Mouse (Mus musculus): ENCODE data around the gene Ly6g6c. TPM values are rescaled to one million over a fixed set of nuclear protein-coding genes. Genes with fewer than 3 reads are reported as not detected.
"Not testable (repeated sequence)": the region's sequence is repeated elsewhere in the genome, so short reads cannot be mapped to it uniquely, and the experiment has no call there.

Gene Ly6g6c
- polyA plus RNA-seq, 1 experiment from 2014 or later: 0.39 TPM

DNA sequence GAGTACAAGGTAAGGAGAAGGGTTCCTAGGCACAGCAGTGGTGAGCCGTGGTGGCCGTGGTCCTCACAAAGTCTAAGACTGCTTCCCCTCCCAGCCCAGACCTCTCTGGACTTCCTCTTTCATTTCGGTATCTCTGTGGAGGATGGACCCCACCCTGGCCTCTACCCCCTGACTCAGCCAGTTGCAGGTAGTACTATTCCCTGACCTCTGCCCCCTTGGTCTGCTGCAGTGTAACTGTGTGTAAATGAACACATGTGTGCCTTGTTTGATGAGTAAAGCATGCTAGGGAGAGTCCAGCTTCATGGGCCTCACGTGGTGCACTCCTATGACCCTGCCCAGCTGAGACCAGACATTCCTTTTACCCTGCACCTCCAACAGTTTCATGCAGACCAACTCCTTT lies 41.4 kb upstream of the Ly6g6c start:
- 63% methylated on average over 4 of the region's 4 CpGs for WGBS

GRCm38 (mm10) chr17:35024261-35024660 lies 40.9 kb upstream of the Ly6g6c start:
- H3K36me3 ChIP-seq: no peaks in the 10 kb centered on the region
- no peak overlapping the region for H3K4me2 ChIP-seq
- no peak overlapping the region for H3K9ac ChIP-seq
- no peak overlapping the region for H3K4me3 ChIP-seq
- H3K27me3 ChIP-seq: no peaks in the 10 kb centered on the region
- ATAC-seq (ENCODE audit: borderline replicate concordance, extremely low read depth, low FRiP score, low TSS enrichment): no peak
- peaks cover 33% of the 10 kb centered on the region for H3K4me1 ChIP-seq
- H3K9me3 ChIP-seq: no peaks in the 10 kb centered on the region
- H3K27ac ChIP-seq: no peak overlapping the region
- WGBS: 53% methylated on average over 12 of the region's 13 CpGs

More for the DNA sequence above, 41.4 kb upstream of the Ly6g6c start:
- no peak overlapping the region for H3K27ac ChIP-seq
- no peak for ATAC-seq (ENCODE audit: borderline replicate concordance, extremely low read depth, low FRiP score, low TSS enrichment)
- H3K4me1 ChIP-seq: peaks cover 33% of the 10 kb centered on the region
- H3K4me3 ChIP-seq: no peak overlapping the region
- H3K27me3 ChIP-seq: no peaks in the 10 kb centered on the region
- H3K9me3 ChIP-seq: no peaks in the 10 kb centered on the region
- H3K9ac ChIP-seq: no peak overlapping the region
- no peak overlapping the region for H3K4me2 ChIP-seq
- H3K36me3 ChIP-seq: no peaks in the 10 kb centered on the region

DNA sequence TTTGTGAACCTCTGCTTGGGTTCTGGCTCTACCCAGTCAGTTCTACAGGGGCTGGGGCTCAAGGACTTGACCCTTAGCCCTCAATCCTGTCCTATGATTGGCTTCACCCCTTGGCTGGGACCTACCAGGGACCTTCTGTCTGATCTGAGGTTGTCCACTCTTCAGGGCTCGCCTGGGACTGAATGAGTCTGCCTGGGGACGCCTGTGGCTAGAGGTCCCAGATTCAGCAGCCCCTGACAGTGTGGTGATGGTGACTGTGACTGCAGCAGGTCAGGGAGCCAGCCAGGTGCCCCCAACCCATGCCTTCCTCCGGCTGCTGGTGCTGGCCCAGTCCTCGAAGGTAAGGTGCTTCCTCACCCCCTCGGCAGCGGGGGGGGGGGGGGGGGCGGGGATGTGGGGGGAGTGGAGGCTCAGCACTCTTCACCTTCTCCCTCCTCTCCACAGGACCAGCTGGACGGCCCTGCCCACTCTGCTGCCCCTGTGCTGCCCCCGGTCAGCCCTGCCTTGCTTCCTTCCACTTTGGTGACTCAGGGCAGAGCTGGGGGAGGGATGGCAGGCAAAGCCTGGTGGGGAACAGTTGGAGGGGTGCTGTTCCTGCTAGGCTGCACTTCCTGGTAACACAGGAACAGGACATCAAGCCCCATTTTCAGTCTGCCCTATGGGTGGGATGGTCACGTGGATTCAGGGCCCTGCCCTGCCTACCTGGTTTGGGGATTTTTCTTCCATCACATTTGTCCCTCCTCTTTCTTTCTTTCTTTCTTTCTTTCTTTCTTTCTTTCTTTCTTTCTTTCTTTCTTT lies 40.3 kb upstream of the Ly6g6c start:
- H3K36me3 ChIP-seq: no peaks in the 10 kb centered on the region
- H3K9ac ChIP-seq: no peak overlapping the region
- no peak for ATAC-seq (ENCODE audit: borderline replicate concordance, extremely low read depth, low FRiP score, low TSS enrichment)
- peaks cover 35% of the 10 kb centered on the region for H3K4me1 ChIP-seq
- no peaks in the 10 kb centered on the region for H3K27me3 ChIP-seq
- 45% methylated on average over 6 of the region's 10 CpGs for WGBS
- H3K4me3 ChIP-seq: no peak overlapping the region
- H3K9me3 ChIP-seq: no peaks in the 10 kb centered on the region
- no peak overlapping the region for H3K27ac ChIP-seq
- no peak overlapping the region for H3K4me2 ChIP-seq

- H3K4me1 ChIP-seq: peaks cover 36% of the 10 kb centered on the region
- no peaks in the 10 kb centered on the region for H3K36me3 ChIP-seq
- no peak overlapping the region for H3K4me2 ChIP-seq
- H3K9me3 ChIP-seq: no peaks in the 10 kb centered on the region
- 72% methylated on average over 5 of the region's 5 CpGs for WGBS
- no peak overlapping the region for H3K4me3 ChIP-seq
- ATAC-seq (ENCODE audit: borderline replicate concordance, extremely low read depth, low FRiP score, low TSS enrichment): no peak
- 0 out of 2 replicates have a peak overlapping the region, but pooled peaks have one; percentile 4 for H3K9ac ChIP-seq
- no peaks in the 10 kb centered on the region for H3K27me3 ChIP-seq
- H3K27ac ChIP-seq: no peak overlapping the region; the same call in 1 of the 2 replicates
Observed at GRCm38 (mm10) chr17:35026206-35026605, 39.0 kb upstream of the Ly6g6c start.

DNA sequence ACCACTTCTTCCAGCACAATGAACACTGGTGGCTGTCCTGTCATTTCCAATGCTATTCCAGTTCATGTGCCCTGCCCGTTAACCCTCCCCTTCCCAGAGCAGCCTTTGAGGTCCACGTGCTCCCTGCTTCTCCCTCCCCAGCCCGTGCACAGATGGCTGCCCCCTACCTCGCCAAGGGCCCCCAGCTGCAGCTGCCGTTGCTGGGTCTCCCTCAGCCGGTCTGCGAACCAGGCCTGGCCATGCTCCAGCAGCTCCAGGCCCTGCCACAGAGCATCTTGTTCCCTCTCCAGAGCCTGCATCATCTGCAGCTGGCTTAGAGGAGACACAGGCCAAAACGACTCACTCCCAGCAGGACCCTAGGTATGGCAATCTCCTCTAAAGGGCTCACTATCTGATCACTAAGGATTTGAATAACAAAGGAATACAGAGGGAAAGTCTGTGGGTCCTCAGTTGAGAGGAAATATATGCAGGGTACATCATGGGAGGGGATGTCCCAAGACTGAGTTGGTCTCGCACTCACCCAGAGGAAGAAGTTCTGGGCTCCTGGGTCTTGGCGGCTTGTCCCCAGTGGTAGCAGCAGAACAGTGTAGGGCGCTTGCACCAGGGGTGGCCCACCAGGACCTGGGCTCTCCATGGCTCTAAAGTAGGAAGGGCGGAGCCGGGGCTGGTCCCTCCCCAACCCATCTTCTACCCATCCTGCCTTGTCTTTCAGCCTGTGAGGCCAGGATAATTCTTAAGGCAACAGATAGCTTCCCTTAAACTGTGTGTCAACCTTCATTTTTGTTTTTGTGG lies 37.7 kb upstream of the Ly6g6c start, which contains the start of gene Sapcd1:
TSS of gene Sapcd1 (minus strand) at position 740 of the 792 bp plus-strand sequence.
- Histone ChIP-seq H3K27ac (no peak within 1 kb of the TSS), H3K27me3 (no peaks in the 10 kb centered on the region), H3K9ac (no peak within 1 kb of the TSS), H3K4me1 (peaks cover 27% of the 10 kb centered on the region), H3K4me2 (peak within 1 kb of the TSS; percentile 38), H3K4me3 (0 out of 2 replicates have a peak within 1 kb of the TSS, but pooled peaks have one; percentile 14), H3K36me3 (no peaks in the 10 kb centered on the region), H3K9me3 (no peaks in the 10 kb centered on the region)
- 36% methylated on average over 13 of the region's 13 CpGs for WGBS
- ATAC-seq (ENCODE audit: borderline replicate concordance, extremely low read depth, low FRiP score, low TSS enrichment): peak; percentile 66; the same call in 1 of the 2 replicates

- no peak for ATAC-seq (ENCODE audit: borderline replicate concordance, extremely low read depth, low FRiP score, low TSS enrichment)
- H3K9ac ChIP-seq: no peak overlapping the region
- 75% methylated on average over 2 of the region's 2 CpGs for WGBS
Observed at GRCm38 (mm10) chr17:35028315-35028714, 36.9 kb upstream of the Ly6g6c start.

DNA sequence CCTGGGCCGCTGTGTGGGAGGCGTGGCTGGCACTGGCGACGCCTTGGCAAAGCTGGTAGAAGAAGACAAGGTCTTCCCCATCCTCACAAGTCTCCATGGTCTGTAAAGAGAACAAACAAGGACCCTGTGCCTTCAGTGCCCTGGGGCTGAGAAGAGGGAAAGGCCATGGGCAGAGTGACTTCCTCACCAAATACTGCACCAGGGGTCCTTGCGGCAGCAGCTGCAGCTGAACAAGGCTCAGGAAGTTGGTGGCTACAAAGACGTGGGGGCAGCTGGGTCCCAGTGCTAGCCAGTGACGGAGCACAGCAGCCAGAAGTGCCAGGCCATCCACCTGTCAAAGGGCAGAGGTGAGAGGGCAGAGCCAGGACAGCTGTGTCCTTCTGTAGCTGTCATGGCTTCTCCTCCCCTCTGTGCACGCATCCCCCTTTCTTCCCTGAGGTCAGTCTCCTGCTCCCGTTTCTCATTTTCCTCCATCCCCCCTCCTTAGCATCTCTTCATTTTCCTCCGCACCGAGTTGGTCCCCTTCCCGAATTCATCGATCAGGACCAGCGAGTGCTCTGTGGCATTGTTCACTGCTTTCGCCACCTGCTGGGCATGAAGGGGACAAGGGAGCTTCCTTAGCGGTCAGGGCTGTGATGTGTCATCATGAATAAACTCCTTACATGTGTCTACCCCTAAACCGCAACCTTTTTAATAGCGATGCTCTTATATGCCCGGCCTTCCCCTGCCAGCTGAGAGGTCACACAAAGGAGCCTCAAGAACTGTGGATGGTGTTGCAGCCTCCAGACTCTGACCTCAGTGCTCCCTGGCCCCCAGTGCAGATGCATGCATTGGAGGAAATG lies 35.3 kb upstream of the Ly6g6c start:
- 38% methylated on average over 19 of the region's 19 CpGs for WGBS
- no peaks in the 10 kb centered on the region for H3K9me3 ChIP-seq
- H3K27me3 ChIP-seq: no peaks in the 10 kb centered on the region
- no peak overlapping the region for H3K9ac ChIP-seq
- no peaks in the 10 kb centered on the region for H3K36me3 ChIP-seq
- H3K4me3 ChIP-seq: no peak overlapping the region
- H3K4me2 ChIP-seq: 0 out of 2 replicates have a peak overlapping the region, but pooled peaks have one; percentile 10
- peaks cover 27% of the 10 kb centered on the region for H3K4me1 ChIP-seq
- H3K27ac ChIP-seq: no peak overlapping the region
- no peak for ATAC-seq (ENCODE audit: borderline replicate concordance, extremely low read depth, low FRiP score, low TSS enrichment)

More at GRCm38 (mm10) chr17:35028315-35028714, 36.9 kb upstream of the Ly6g6c start:
- Histone ChIP-seq H3K4me2 (no peak overlapping the region), H3K27ac (no peak overlapping the region), H3K9me3 (no peaks in the 10 kb centered on the region), H3K36me3 (no peaks in the 10 kb centered on the region), H3K4me3 (no peak overlapping the region), H3K4me1 (peaks cover 27% of the 10 kb centered on the region), H3K27me3 (no peaks in the 10 kb centered on the region)

DNA sequence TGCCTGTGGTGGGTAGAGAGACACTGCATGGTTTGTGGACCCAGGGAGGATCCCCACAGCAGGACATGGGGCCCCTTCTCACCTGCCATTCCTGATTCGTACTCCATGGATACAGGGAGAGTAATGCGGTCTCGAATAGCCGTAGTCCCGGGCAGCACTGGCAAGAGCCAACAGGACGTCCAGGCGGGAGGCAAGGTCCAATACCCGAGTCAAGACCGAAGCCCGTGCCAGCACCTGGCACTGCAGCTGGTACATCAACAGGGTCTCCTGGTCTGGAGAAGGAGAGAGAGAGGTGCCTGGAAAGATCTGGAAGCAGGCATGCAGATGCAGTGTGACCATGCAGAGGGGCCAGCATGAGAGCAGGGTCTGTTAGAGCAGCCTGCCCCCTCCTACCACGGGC lies 33.9 kb upstream of the Ly6g6c start:
- H3K4me2 ChIP-seq: no peak overlapping the region
- no peak overlapping the region for H3K27ac ChIP-seq
- no peak for ATAC-seq (ENCODE audit: borderline replicate concordance, extremely low read depth, low FRiP score, low TSS enrichment)
- no peaks in the 10 kb centered on the region for H3K27me3 ChIP-seq
- no peaks in the 10 kb centered on the region for H3K9me3 ChIP-seq
- peaks cover 16% of the 10 kb centered on the region for H3K4me1 ChIP-seq
- no peak overlapping the region for H3K4me3 ChIP-seq
- no peaks in the 10 kb centered on the region for H3K36me3 ChIP-seq
- WGBS: 87% methylated on average over 11 of the region's 11 CpGs
- no peak overlapping the region for H3K9ac ChIP-seq

- no peaks in the 10 kb centered on the region for H3K9me3 ChIP-seq
- H3K27me3 ChIP-seq: no peaks in the 10 kb centered on the region
- peaks cover 11% of the 10 kb centered on the region for H3K4me1 ChIP-seq
- H3K4me2 ChIP-seq: no peak overlapping the region
- no peak overlapping the region for H3K9ac ChIP-seq
- no peak overlapping the region for H3K27ac ChIP-seq
- ATAC-seq (ENCODE audit: borderline replicate concordance, extremely low read depth, low FRiP score, low TSS enrichment): no peak
- no peaks in the 10 kb centered on the region for H3K36me3 ChIP-seq
- 77% methylated on average over 7 of the region's 7 CpGs for WGBS
- H3K4me3 ChIP-seq: no peak overlapping the region
Observed at GRCm38 (mm10) chr17:35031880-35032279, 33.3 kb upstream of the Ly6g6c start.

DNA sequence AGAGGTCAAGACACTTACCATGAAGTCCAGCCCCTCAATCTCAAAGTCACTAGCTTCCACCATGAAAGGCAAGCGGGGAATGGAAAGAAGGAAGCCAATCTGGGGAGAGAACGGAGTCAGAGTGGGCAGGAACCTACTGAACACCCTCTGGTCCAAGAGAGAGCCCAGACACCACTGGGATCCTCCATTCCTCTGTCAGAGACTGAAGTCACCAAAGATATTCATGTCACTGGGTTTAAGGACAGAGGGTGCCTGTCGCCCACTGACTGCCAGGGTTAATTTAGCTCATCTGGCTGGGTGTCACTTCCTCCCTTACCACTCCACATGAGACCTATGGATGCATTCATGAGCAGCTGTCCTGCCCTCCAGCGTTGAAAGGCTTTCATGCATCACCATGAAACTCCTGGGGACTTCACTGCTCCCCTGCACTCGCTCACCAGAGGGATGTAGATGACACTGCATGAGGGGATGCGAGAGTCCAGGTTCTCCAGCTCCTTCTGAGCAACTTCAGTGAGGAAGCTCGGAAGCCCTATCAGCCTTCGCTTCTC lies 32.8 kb upstream of the Ly6g6c start:
- Histone ChIP-seq H3K27me3 (no peaks in the 10 kb centered on the region), H3K9ac (no peak overlapping the region), H3K9me3 (no peaks in the 10 kb centered on the region), H3K4me2 (no peak overlapping the region), H3K4me3 (no peak overlapping the region), H3K27ac (no peak overlapping the region), H3K4me1 (peaks cover 8% of the 10 kb centered on the region), H3K36me3 (no peaks in the 10 kb centered on the region)
- 66% methylated on average over 8 of the region's 8 CpGs for WGBS
- ATAC-seq (ENCODE audit: borderline replicate concordance, extremely low read depth, low FRiP score, low TSS enrichment): no peak

DNA sequence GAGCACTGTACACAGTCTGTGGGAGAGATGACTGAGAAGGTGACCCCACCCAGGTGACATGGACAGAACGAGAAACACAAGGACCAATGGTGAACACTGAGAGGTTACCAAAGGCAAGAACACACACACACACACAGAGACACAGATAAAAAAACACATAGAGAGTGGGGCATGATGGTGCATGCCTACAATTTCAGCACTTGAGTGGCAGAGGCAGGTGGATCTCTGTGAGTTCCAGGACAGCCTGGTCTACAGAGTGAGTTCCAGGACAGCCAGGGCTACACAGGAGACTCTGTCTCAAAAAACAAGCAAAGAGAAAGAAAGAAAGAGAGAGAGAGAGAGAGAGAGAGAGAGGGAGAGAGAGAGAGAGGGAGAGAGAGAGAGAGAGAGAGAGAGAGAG lies 31.5 kb upstream of the Ly6g6c start:
- H3K4me1 ChIP-seq; H3K4me3 ChIP-seq; H3K36me3 ChIP-seq; H3K9me3 ChIP-seq; H3K4me2 ChIP-seq; ATAC-seq (ENCODE audit: borderline replicate concordance, extremely low read depth, low FRiP score, low TSS enrichment); H3K27ac ChIP-seq; H3K27me3 ChIP-seq; H3K9ac ChIP-seq: not testable (repeated sequence)
- WGBS: 61% methylated on average over 1 of the region's 1 CpGs

All from lung, embryonic 15.5 days (tissue).